Mouse (Mus musculus) ES-E14 (cell line): ENCODE results near the gene Arl6ip4. TPM values are rescaled to one million over a fixed set of nuclear protein-coding genes. Genes with fewer than 3 reads are reported as not detected.

Source experiments
- DNase-seq: peaks from one replicate; pipeline ENCODE4 v3.0.0-alpha.2; 2013; ENCODE audit warnings: low read depth, low spot score
- H3K27ac ChIP-seq: 2 replicates; pipeline ENCODE4 v1.5.1; 2012; ENCODE audit warnings: low read depth, mild to moderate bottlenecking, low read length, moderate library complexity, mixed read lengths; ENCODE audit not compliant: poor library complexity, insufficient read depth, severe bottlenecking
- H3K36me3 ChIP-seq: 2 replicates; pipeline ENCODE4 v1.6.1; 2012; ENCODE audit warnings: mild to moderate bottlenecking, low read length, moderate library complexity, mixed read lengths; ENCODE audit not compliant: control insufficient read depth, poor library complexity, insufficient read depth, severe bottlenecking
- H3K4me1 ChIP-seq, 2 experiments: fragments of 150-350 bp in 1 of 2; sonication (generic) in 1 of 2; 2 replicates each; pipeline ENCODE4 v1.6.1; 2012; ENCODE audit warnings: low read length in 2 of 2, mild to moderate bottlenecking in 1 of 2, mixed read lengths in 1 of 2; ENCODE audit not compliant: control insufficient read depth in 2 of 2, insufficient read depth in 2 of 2, poor library complexity in 1 of 2
- H3K4me3 ChIP-seq, 2 experiments: fragments of 150-350 bp in 1 of 2; sonication (generic) in 1 of 2; 2 replicates each; pipeline ENCODE4 v1.5.1; 2012; ENCODE audit warnings: low read length in 2 of 2, low read depth in 1 of 2, mild to moderate bottlenecking in 1 of 2, mixed read lengths in 1 of 2; ENCODE audit not compliant: insufficient read depth in 1 of 2, poor library complexity in 1 of 2, severe bottlenecking in 1 of 2
- H3K9ac ChIP-seq: 2 replicates; pipeline ENCODE4 v1.6.1; 2012; ENCODE audit warnings: low read depth, mild to moderate bottlenecking, low read length, mixed read lengths; ENCODE audit not compliant: poor library complexity, insufficient read depth, severe bottlenecking
- H3K9me3 ChIP-seq: fragments of 150-350 bp; sonication (generic); 2 replicates; pipeline ENCODE4 v1.6.1; 2012; ENCODE audit warnings: low read depth, mild to moderate bottlenecking, low read length; ENCODE audit not compliant: control insufficient read depth, insufficient read depth
- CHD2 ChIP-seq: IDR thresholded peaks from 2 replicates; pipeline ENCODE4 v1.6.1; 2014; ENCODE audit warnings: mild to moderate bottlenecking, low read depth, low read length, inconsistent platforms
- HCFC1 ChIP-seq: IDR thresholded peaks from 2 replicates; pipeline ENCODE4 v1.6.1; 2012; ENCODE audit warnings: low read length, inconsistent platforms, borderline replicate concordance; ENCODE audit not compliant: insufficient read depth
- MAFK ChIP-seq: IDR thresholded peaks from 2 replicates; pipeline ENCODE4 v1.6.1; 2014; ENCODE audit warnings: mild to moderate bottlenecking, low read depth, low read length, inconsistent platforms; ENCODE audit not compliant: insufficient read depth
- ZC3H11A ChIP-seq: IDR thresholded peaks from 2 replicates; pipeline ENCODE4 v1.6.1; 2012; ENCODE audit warnings: low read depth, mild to moderate bottlenecking, inconsistent platforms, low read length, borderline replicate concordance
- ZNF384 ChIP-seq: IDR thresholded peaks from 2 replicates; pipeline ENCODE4 v1.6.1; 2012; ENCODE audit warnings: low read depth, low read length, inconsistent platforms
- in situ Hi-C, 2 experiments: fragments of 600-800 bp; cut with MboI; formaldehyde crosslinking; loops; one replicate each; pipeline ENCODE4 v1.15.1; 2025; ENCODE audit warnings: low sequenced_read_pairs in 2 of 2, inconsistent platforms in 1 of 2; ENCODE audit not compliant: unreplicated experiment in 2 of 2
- total RNA-seq: library from RNA; depleted of rRNA; stranded (reverse); fragments of 300-350 nt; gene quantifications from 2 replicates; pipeline ENCODE4 v1.2.3, GENCODE M21; 2012

Arl6ip4 gene
- total RNA-seq, 1 experiment: 37.9 TPM

- no peak for DNase-seq
- Histone ChIP-seq H3K36me3 (peaks cover 18% of the 10 kb centered on the region), H3K4me3 (peak overlapping the region; percentile 97 to 100; a peak in 3 of 4 replicates), H3K9ac (peak overlapping the region; percentile 100; the same call in 1 of the 2 replicates), H3K9me3 (no peaks in the 10 kb centered on the region; the same call in 1 of the 2 replicates), H3K27ac (no peak overlapping the region), H3K4me1 (peaks cover 0 to 17% of the 10 kb centered on the region in 2 experiments; a peak in 2 of 4 replicates)
- no peak for TF ChIP-seq ZC3H11A
- no peak for TF ChIP-seq CHD2
- no peak for TF ChIP-seq ZNF384
- no peak for TF ChIP-seq MAFK
- TF ChIP-seq HCFC1: no peak
- in situ Hi-C loops: no loop called here
These were observed 358 bp upstream of the Arl6ip4 start for GRCm38 (mm10) chr5:124115531-124115930.

GRCm38 (mm10) chr5:124119204-124119603, 3.3 kb downstream of the Arl6ip4 start:
- peaks cover 18% of the 10 kb centered on the region for H3K36me3 ChIP-seq
- in situ Hi-C loops: no loop called here

GRCm38 (mm10) chr5:124122357-124122756, 6.5 kb downstream of the Arl6ip4 start:
- no peak for DNase-seq
- in situ Hi-C loops: no loop called here
- Histone ChIP-seq H3K4me1 (peaks cover 0 to 18% of the 10 kb centered on the region in 2 experiments; a peak in 3 of 4 replicates), H3K4me3 (no peak overlapping the region), H3K36me3 (peaks cover 18% of the 10 kb centered on the region), H3K27ac (no peak overlapping the region), H3K9ac (no peak overlapping the region), H3K9me3 (no peaks in the 10 kb centered on the region)
- TF ChIP-seq CHD2: no peak
- no peak for TF ChIP-seq MAFK
- TF ChIP-seq HCFC1: no peak
- no peak for TF ChIP-seq ZNF384
- TF ChIP-seq ZC3H11A: no peak

More at GRCm38 (mm10) chr5:124119204-124119603, 3.3 kb downstream of the Arl6ip4 start:
- H3K27ac ChIP-seq: no peak overlapping the region
- H3K9ac ChIP-seq: no peak overlapping the region
- H3K4me3 ChIP-seq: no peak overlapping the region
- no peak for TF ChIP-seq MAFK
- TF ChIP-seq CHD2: no peak
- TF ChIP-seq HCFC1: no peak
- TF ChIP-seq ZC3H11A: no peak
- no peak for TF ChIP-seq ZNF384
- H3K9me3 ChIP-seq: no peaks in the 10 kb centered on the region
- DNase-seq: no peak
- H3K4me1 ChIP-seq: peaks cover 0 to 23% of the 10 kb centered on the region in 2 experiments; a peak in 3 of 4 replicates

- TF ChIP-seq ZC3H11A (no peak), CHD2 (no peak), HCFC1 (no peak), MAFK (no peak), ZNF384 (no peak)
- in situ Hi-C loops: no loop called here
- no peak overlapping the region for H3K9ac ChIP-seq
- no peaks in the 10 kb centered on the region for H3K36me3 ChIP-seq
- H3K9me3 ChIP-seq: no peaks in the 10 kb centered on the region
- peaks cover 0 to 9% of the 10 kb centered on the region in 2 experiments; a peak in 3 of 4 replicates for H3K4me1 ChIP-seq
- H3K4me3 ChIP-seq: no peak overlapping the region
- no peak overlapping the region for H3K27ac ChIP-seq
- DNase-seq: no peak
These were observed 9.2 kb downstream of the Arl6ip4 start for GRCm38 (mm10) chr5:124125093-124125492.

- in situ Hi-C loops: no loop called here
- Histone ChIP-seq H3K27ac (no peak overlapping the region), H3K4me1 (no peaks in the 10 kb centered on the region), H3K9ac (no peak overlapping the region), H3K36me3 (peaks cover 3% of the 10 kb centered on the region; the same call in 1 of the 2 replicates), H3K4me3 (no peak overlapping the region), H3K9me3 (no peaks in the 10 kb centered on the region)
- no peak for DNase-seq
- TF ChIP-seq ZC3H11A (no peak), CHD2 (no peak), ZNF384 (no peak), MAFK (no peak), HCFC1 (no peak)
These were observed 18.4 kb downstream of the Arl6ip4 start for GRCm38 (mm10) chr5:124134261-124134660.
